Mouse (Mus musculus) E14TG2a.4 (cell line): ENCODE results near the gene Kin.

Experiments used
- H3K27me3 ChIP-seq: 2 replicates; pipeline ENCODE4 v1.6.1; 2014; ENCODE audit warnings: low read length, control low read depth; ENCODE audit not compliant: insufficient read depth
- H3K36me3 ChIP-seq: 2 replicates; pipeline ENCODE4 v1.6.1; 2014; ENCODE audit warnings: low read length, control low read depth; ENCODE audit not compliant: insufficient read depth
- H3K4me1 ChIP-seq: replicated peaks from 2 replicates; pipeline ENCODE4 v1.6.1; 2014; ENCODE audit warnings: low read depth, low read length, control low read depth
- H3K4me3 ChIP-seq: replicated peaks from 2 replicates; pipeline ENCODE4 v1.5.1; 2014; ENCODE audit warnings: mild to moderate bottlenecking, low read length
- H3K9me3 ChIP-seq: 2 replicates; pipeline ENCODE4 v1.6.1; 2014; ENCODE audit warnings: low read length, control low read depth
- CTCF ChIP-seq: conservative IDR thresholded peaks from 2 replicates; pipeline ENCODE4 v1.5.1; 2014; ENCODE audit warnings: low read length
- NANOG ChIP-seq: IDR thresholded peaks from 2 replicates; pipeline ENCODE4 v1.6.1; 2014; ENCODE audit warnings: borderline replicate concordance, low read length, mixed read lengths
- POU5F1 ChIP-seq: IDR thresholded peaks from 2 replicates; pipeline ENCODE4 v1.6.1; 2014; ENCODE audit warnings: low read length, borderline replicate concordance

Kin gene

GRCm38 (mm10) chr2:10080310-10081010 is at the start of gene Kin, which contains the start of gene Atp5c1:
TSS of gene Kin (plus strand) at chr2:10080593.
TSS of gene Atp5c1 (minus strand) at chr2:10080510.
- no peaks in the 10 kb centered on the region for H3K9me3 ChIP-seq
- H3K4me1 ChIP-seq = peaks cover 73% of the 10 kb centered on the region
- H3K27me3 ChIP-seq = no peaks in the 10 kb centered on the region
- TF ChIP-seq POU5F1 (no peak), CTCF (no peak)
- peak within 1 kb of the TSS; percentile 96 for H3K4me3 ChIP-seq
- peaks cover 40% of the 10 kb centered on the region for H3K36me3 ChIP-seq

GRCm38 (mm10) chr2:10033684-10034083 is 46.7 kb upstream of the Kin start:
- Histone ChIP-seq H3K9me3 (no peaks in the 10 kb centered on the region), H3K4me1 (peaks cover 17% of the 10 kb centered on the region; the same call in 1 of the 2 replicates), H3K27me3 (no peaks in the 10 kb centered on the region), H3K4me3 (no peak overlapping the region), H3K36me3 (no peaks in the 10 kb centered on the region)
- TF ChIP-seq NANOG = no peak
- TF ChIP-seq CTCF = no peak
- no peak for TF ChIP-seq POU5F1

GRCm38 (mm10) chr2:10034976-10035375 is 45.4 kb upstream of the Kin start:
- H3K36me3 ChIP-seq = peaks cover 11% of the 10 kb centered on the region
- H3K4me1 ChIP-seq = peaks cover 25% of the 10 kb centered on the region; the same call in 1 of the 2 replicates
- TF ChIP-seq POU5F1 = no peak
- TF ChIP-seq NANOG = no peak
- TF ChIP-seq CTCF = no peak
- H3K27me3 ChIP-seq = no peaks in the 10 kb centered on the region
- no peak overlapping the region for H3K4me3 ChIP-seq
- no peaks in the 10 kb centered on the region for H3K9me3 ChIP-seq

GRCm38 (mm10) chr2:10047758-10048436 is 32.5 kb upstream of the Kin start:
- H3K9me3 ChIP-seq = no peaks in the 10 kb centered on the region
- no peaks in the 10 kb centered on the region for H3K27me3 ChIP-seq
- no peak for TF ChIP-seq CTCF
- TF ChIP-seq POU5F1 = no peak
- peak overlapping the region; percentile 99 for H3K4me3 ChIP-seq
- no peaks in the 10 kb centered on the region for H3K36me3 ChIP-seq
- H3K4me1 ChIP-seq = peaks cover 19% of the 10 kb centered on the region

- H3K36me3 ChIP-seq = no peaks in the 10 kb centered on the region
- no peaks in the 10 kb centered on the region for H3K27me3 ChIP-seq
- H3K4me3 ChIP-seq = peak within 1 kb of the TSS; percentile 99
- H3K9me3 ChIP-seq = no peaks in the 10 kb centered on the region
- TF ChIP-seq CTCF (no peak), NANOG (no peak), POU5F1 (no peak)
- H3K4me1 ChIP-seq = peaks cover 19% of the 10 kb centered on the region
Observed at GRCm38 (mm10) chr2:10048461-10048860, 31.9 kb upstream of the Kin start, which contains the start of gene Taf3. TSS of gene Taf3 (minus strand) at chr2:10048596.

- Histone ChIP-seq H3K4me1 (peaks cover 19% of the 10 kb centered on the region), H3K36me3 (peaks cover 7% of the 10 kb centered on the region), H3K9me3 (no peaks in the 10 kb centered on the region), H3K27me3 (no peaks in the 10 kb centered on the region), H3K4me3 (peak overlapping the region; percentile 99)
- TF ChIP-seq CTCF = no peak
- no peak for TF ChIP-seq POU5F1
- no peak for TF ChIP-seq NANOG
Observed at GRCm38 (mm10) chr2:10049456-10049855, 30.9 kb upstream of the Kin start.

GRCm38 (mm10) chr2:10050878-10051277 is 29.5 kb upstream of the Kin start:
- Histone ChIP-seq H3K36me3 (peaks cover 21% of the 10 kb centered on the region), H3K4me1 (peaks cover 19% of the 10 kb centered on the region), H3K9me3 (no peaks in the 10 kb centered on the region), H3K27me3 (no peaks in the 10 kb centered on the region), H3K4me3 (no peak overlapping the region)
- TF ChIP-seq CTCF = no peak
- no peak for TF ChIP-seq POU5F1
- no peak for TF ChIP-seq NANOG

GRCm38 (mm10) chr2:10051996-10052395 is 28.4 kb upstream of the Kin start:
- H3K9me3 ChIP-seq = no peaks in the 10 kb centered on the region
- peaks cover 32% of the 10 kb centered on the region for H3K36me3 ChIP-seq
- peaks cover 15% of the 10 kb centered on the region for H3K4me1 ChIP-seq
- no peaks in the 10 kb centered on the region for H3K27me3 ChIP-seq
- no peak for TF ChIP-seq POU5F1
- TF ChIP-seq NANOG = no peak
- no peak for TF ChIP-seq CTCF
- no peak overlapping the region for H3K4me3 ChIP-seq
